Mouse (Mus musculus) MEL (cell line): Measurements from ENCODE around the gene 1700014D04Rik.

ENCODE experiments used
- CHD2 ChIP-seq: IDR thresholded peaks from 2 replicates; pipeline ENCODE4 v1.6.1; 2011; ENCODE audit warnings: low read length, improper control_type of control experiment
- CTCF ChIP-seq, 3 experiments: IDR thresholded peaks in 2 of 3; conservative IDR thresholded peaks in 1 of 3; 2 replicates each; pipeline ENCODE4 v1.5.1; 2011 to 2012; ENCODE audit warnings: low read length in 3 of 3, low read depth in 2 of 3, mild to moderate bottlenecking in 2 of 3, improper control_type of control experiment in 1 of 3, inconsistent platforms in 1 of 3, mixed read lengths in 1 of 3, moderate library complexity in 1 of 3; ENCODE audit not compliant: control insufficient read depth in 1 of 3, insufficient read depth in 1 of 3, poor library complexity in 1 of 3, severe bottlenecking in 1 of 3
- HCFC1 ChIP-seq: IDR thresholded peaks from 2 replicates; pipeline ENCODE4 v1.6.1; 2012; ENCODE audit warnings: low read depth, mild to moderate bottlenecking, inconsistent platforms, low read length, improper control_type of control experiment, moderate library complexity
- POLR2A ChIP-seq, 2 experiments: IDR thresholded peaks; 2 replicates each; pipeline ENCODE4 v1.6.1; 2011 to 2012; ENCODE audit warnings: low read length in 2 of 2, mild to moderate bottlenecking in 2 of 2, control low read depth in 1 of 2, improper control_type of control experiment in 1 of 2, low read depth in 1 of 2, moderate library complexity in 1 of 2; ENCODE audit not compliant: control insufficient read depth in 1 of 2, insufficient read depth in 1 of 2, poor library complexity in 1 of 2
- POLR2AphosphoS2 ChIP-seq: IDR thresholded peaks from 2 replicates; pipeline ENCODE4 v1.6.1; 2011; ENCODE audit warnings: low read length, improper control_type of control experiment

DNA sequence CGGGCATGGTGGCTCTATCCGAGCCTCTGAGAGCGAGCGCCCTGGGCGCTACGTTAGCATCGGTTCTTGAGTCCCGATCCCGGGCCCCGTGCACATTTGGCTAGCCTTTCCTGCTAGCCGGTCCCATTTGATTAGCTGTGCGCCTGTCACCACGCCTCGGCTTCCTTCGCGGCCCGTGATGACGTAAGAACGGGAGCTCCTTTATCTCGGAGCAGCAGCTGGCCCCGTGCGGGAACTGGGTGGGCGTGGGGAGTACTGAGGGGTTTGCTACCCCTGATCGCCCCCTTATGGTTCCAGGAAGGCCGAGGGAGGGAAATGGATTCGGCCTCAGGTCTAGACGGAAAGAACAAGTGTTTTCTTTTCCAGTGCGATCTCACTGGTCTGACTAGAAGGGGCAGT is 23.6 kb upstream of the 1700014D04Rik start:
- TF ChIP-seq CTCF (IDR thresholded peaks at IDR 0.05 in 2 of 3, conservative IDR thresholded peaks at IDR 0.05 in 1 of 3; ENCODE audit: control insufficient read depth in 1 of 3, insufficient read depth in 1 of 3, low read depth in 2 of 3, low read length in 3 of 3, poor library complexity in 1 of 3, severe bottlenecking in 1 of 3) (peak; percentile 12 to 49 (median 36); a peak in 5 of 6 replicates), CHD2 (no peak), HCFC1 (peak; percentile 15; the same call in 1 of the 2 replicates), POLR2AphosphoS2 (peak; percentile 87), POLR2A (IDR thresholded peaks at IDR 0.05; ENCODE audit: control insufficient read depth in 1 of 2, insufficient read depth in 1 of 2, low read depth in 1 of 2, low read length in 2 of 2, poor library complexity in 1 of 2) (peak in 1 of 2 experiments; percentile 69; a peak in 2 of 4 replicates)
